Mouse (Mus musculus) liver, postnatal 0 days (tissue): Measurements from ENCODE around the gene Col20a1.

Source experiments
- CTCF ChIP-seq: sonication (generic); IDR thresholded peaks from 2 replicates; pipeline ENCODE4 v1.5.1; 2016; ENCODE audit warnings: antibody characterized with exemption, low read depth
- EP300 ChIP-seq: IDR thresholded peaks from 2 replicates; pipeline ENCODE4 v1.6.1; 2016; ENCODE audit warnings: antibody characterized with exemption, low read depth, mild to moderate bottlenecking

DNA sequence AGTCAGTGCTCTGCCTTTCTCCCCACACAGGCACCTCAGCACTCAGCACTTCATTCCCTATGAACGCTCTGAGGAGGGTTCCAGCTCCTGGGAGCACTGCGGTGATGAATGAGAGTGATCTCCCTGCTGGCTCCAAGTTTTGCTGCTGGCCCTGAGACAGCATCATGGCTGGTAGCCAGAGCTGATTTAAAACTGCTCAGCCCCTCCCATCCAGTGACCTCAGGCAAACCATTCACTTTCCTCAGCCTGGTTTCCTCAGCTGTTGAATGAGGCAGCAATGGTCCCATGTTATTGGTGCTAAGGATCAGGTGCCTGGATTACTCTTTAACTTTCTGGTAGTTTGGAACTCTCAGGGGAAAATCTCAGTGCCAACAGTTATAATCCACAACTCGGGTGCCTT, 57.1 kb downstream of the Col20a1 start, which contains the start of gene Chrna4:
- TF ChIP-seq CTCF (no peak), EP300 (no peak)
